Mouse (Mus musculus) Patski (cell line): Measurements from ENCODE around the gene Cdc25a. TPM values are rescaled to one million over a fixed set of nuclear protein-coding genes. Genes with fewer than 3 reads are reported as not detected.
A peak's percentile ranks its signal among the peaks of the same experiment; 100 is the strongest.

ENCODE experiments used
- ATAC-seq: fragments of 100-300 bp; one replicate; pipeline ENCODE4 v1.8.0; 2021
- CTCF ChIA-PET: fragments of 350-600 bp; sonication (Branson Sonifier 250); formaldehyde crosslinking; loops from one replicate; lab custom pipeline; 2022; ENCODE audit warnings: inconsistent platforms; lab: Charles Lee
- POLR2A ChIA-PET: fragments of 350-600 bp; sonication (Branson Sonifier 250); formaldehyde crosslinking; loops from one replicate; lab custom pipeline; 2022; ENCODE audit warnings: antibody characterized with exemption, inconsistent platforms; lab: Charles Lee
- DNase-seq: peaks from one replicate; pipeline ENCODE4 v3.0.0-alpha.2; 2011; ENCODE audit warnings: low read depth, low spot score
- H3K27me3 ChIP-seq: fragments of 371-371 bp; one replicate; pipeline ENCODE4 v1.5.1; 2021
- CTCF ChIP-seq: fragments of 100-300 bp; IDR thresholded peaks from one replicate; pipeline ENCODE4 v1.5.1; 2021
- in situ Hi-C: fragments of 300-500 bp; cut with MboI; formaldehyde crosslinking; loops from 3 replicates; pipeline ENCODE4 v1.11.1; 2018; ENCODE audit warnings: low pct_unique_long_range_greater_than_20kb, mixed read lengths
- polyA plus RNA-seq: library from polyadenylated mRNA; unstranded; gene quantifications from one replicate; pipeline ENCODE4 v1.2.3, GENCODE M21; 2021

The Cdc25a gene
- polyA plus RNA-seq, 1 experiment from 2014 or later, result 16.3 TPM

- TF ChIP-seq CTCF, result no peak
- no peaks in the 10 kb centered on the region for H3K27me3 ChIP-seq
- CTCF ChIA-PET, result interaction anchor here (1.3 kb wide), 2 partner anchors 12 to 38 kb away, joined by 3 read pairs; no protein-coding TSS in a partner anchor
- in situ Hi-C loops, result loop anchor here (10.0 kb wide), 1 partner anchor 168 kb away; no protein-coding TSS in a partner anchor
- DNase-seq (no peak), ATAC-seq (no peak)
- POLR2A ChIA-PET, result no interaction called here
These were observed 12.3 kb upstream of the Cdc25a start for GRCm38 (mm10) chr9:109863085-109863484.

- CTCF ChIA-PET, result no interaction called here
- DNase-seq, result no peak
- no peak for TF ChIP-seq CTCF
- ATAC-seq, result no peak
- H3K27me3 ChIP-seq, result no peaks in the 10 kb centered on the region
- in situ Hi-C loops, result loop anchor here (10.0 kb wide), 1 partner anchor 171 kb away; no protein-coding TSS in a partner anchor
- POLR2A ChIA-PET, result no interaction called here
These were observed 9.2 kb upstream of the Cdc25a start for GRCm38 (mm10) chr9:109866218-109866617.

GRCm38 (mm10) chr9:109870983-109871572 is 4.3 kb upstream of the Cdc25a start:
- ATAC-seq, result no peak
- H3K27me3 ChIP-seq, result no peaks in the 10 kb centered on the region
- ChIA-PET CTCF (interaction anchor here (1.0 kb wide), 1 partner anchor 9 kb away, joined by 3 read pairs; no protein-coding TSS in a partner anchor), POLR2A (no interaction called here)
- in situ Hi-C loops, result no loop called here
- DNase-seq, result no peak
- TF ChIP-seq CTCF, result no peak

- H3K27me3 ChIP-seq, result no peaks in the 10 kb centered on the region
- POLR2A ChIA-PET, result no interaction called here
- DNase-seq (no peak), ATAC-seq (peak; percentile 72)
- in situ Hi-C loops, result no loop called here
- CTCF ChIA-PET, result interaction anchor here (1.2 to 2.0 kb wide), 2 partner anchors 15 to 16 kb away, joined by 3 to 10 read pairs; no protein-coding TSS in a partner anchor
- TF ChIP-seq CTCF, result no peak
These were observed 569 bp downstream of the Cdc25a start for GRCm38 (mm10) chr9:109875695-109876601.

GRCm38 (mm10) chr9:109876756-109877155 is 1.4 kb downstream of the Cdc25a start:
- no peak for DNase-seq
- CTCF ChIA-PET, result interaction anchor here (2.0 kb wide), 1 partner anchor 15 kb away, joined by 10 read pairs; no protein-coding TSS in a partner anchor
- H3K27me3 ChIP-seq, result no peaks in the 10 kb centered on the region

GRCm38 (mm10) chr9:109877666-109878065 is 2.3 kb downstream of the Cdc25a start:
- ChIA-PET CTCF (interaction anchor here (2.0 kb wide), 1 partner anchor 14 kb away, joined by 10 read pairs; no protein-coding TSS in a partner anchor), POLR2A (no interaction called here)
- no peak for ATAC-seq
- DNase-seq, result no peak
- TF ChIP-seq CTCF, result peak; percentile 27
- no peaks in the 10 kb centered on the region for H3K27me3 ChIP-seq
- in situ Hi-C loops, result no loop called here

More at GRCm38 (mm10) chr9:109876756-109877155, 1.4 kb downstream of the Cdc25a start:
- no peak for ATAC-seq
- POLR2A ChIA-PET, result no interaction called here
- in situ Hi-C loops, result no loop called here
- no peak for TF ChIP-seq CTCF

- CTCF ChIA-PET, result interaction anchor here (1.4 kb wide), 1 partner anchor 8 kb away, joined by 4 read pairs; no protein-coding TSS in a partner anchor
- H3K27me3 ChIP-seq, result no peaks in the 10 kb centered on the region
- POLR2A ChIA-PET, result no interaction called here
- in situ Hi-C loops, result no loop called here
- ATAC-seq (no peak), DNase-seq (no peak)
- TF ChIP-seq CTCF, result no peak
These were observed 3.9 kb downstream of the Cdc25a start for GRCm38 (mm10) chr9:109879305-109879704.

GRCm38 (mm10) chr9:109886259-109886658 is 10.9 kb downstream of the Cdc25a start:
- no peaks in the 10 kb centered on the region for H3K27me3 ChIP-seq
- ChIA-PET POLR2A (no interaction called here), CTCF (no interaction called here)
- ATAC-seq (no peak), DNase-seq (no peak)
- no peak for TF ChIP-seq CTCF
- in situ Hi-C loops, result no loop called here

- no peaks in the 10 kb centered on the region for H3K27me3 ChIP-seq
- ChIA-PET POLR2A (no interaction called here), CTCF (interaction anchor here (1.2 kb wide), 1 partner anchor 8 kb away, joined by 4 read pairs; no protein-coding TSS in a partner anchor)
- in situ Hi-C loops, result no loop called here
- TF ChIP-seq CTCF, result no peak
- DNase-seq, result no peak
- ATAC-seq, result no peak
These were observed 11.9 kb downstream of the Cdc25a start for GRCm38 (mm10) chr9:109887321-109887720.

GRCm38 (mm10) chr9:109891501-109891900 is 16.1 kb downstream of the Cdc25a start:
- CTCF ChIA-PET, result interaction anchor here (1.2 to 2.9 kb wide), 8 partner anchors 15 to 405 kb away, joined by 4 to 10 read pairs (median 8); no protein-coding TSS in a partner anchor
- in situ Hi-C loops, result loop anchor here (5.0 kb wide), 1 partner anchor 181 kb away; no protein-coding TSS in a partner anchor
- TF ChIP-seq CTCF, result no peak
- ATAC-seq (no peak), DNase-seq (no peak)
- H3K27me3 ChIP-seq, result no peaks in the 10 kb centered on the region
- POLR2A ChIA-PET, result no interaction called here
